Mouse (Mus musculus): ENCODE measurements at regions not wholly inside any gene's neighbourhood (a gene's known extent, or its start where the extent isn't known, plus 50 kb on each side); places are given as distances from the start of the nearest gene placed in this dataset.
"Not testable (repeated sequence)": the region's sequence is repeated elsewhere in the genome, so short reads cannot be mapped to it uniquely, and the experiment has no call there.

DNA sequence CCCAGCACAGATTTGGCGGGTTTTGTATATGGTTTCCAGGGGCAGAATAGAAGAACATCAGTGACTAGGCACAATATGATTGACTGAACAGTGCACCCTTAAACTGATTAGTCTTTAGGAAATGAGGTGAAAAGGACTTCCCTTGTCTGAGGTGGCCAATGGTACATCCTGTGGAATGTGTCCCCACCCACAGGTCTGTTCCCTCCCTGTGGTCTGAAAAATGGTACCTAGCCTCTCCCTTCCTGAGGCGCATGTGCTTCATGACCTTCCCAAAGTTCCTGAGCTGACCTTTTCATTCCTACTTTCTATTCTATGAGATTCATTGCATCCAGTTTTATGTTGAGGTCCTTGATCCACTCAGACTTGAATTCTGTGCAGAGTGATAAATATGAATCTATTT, 76.0 kb downstream of the Zfp97 start:
- not testable (repeated sequence) for DNase-seq (ENCODE audit: low spot score)

DNA sequence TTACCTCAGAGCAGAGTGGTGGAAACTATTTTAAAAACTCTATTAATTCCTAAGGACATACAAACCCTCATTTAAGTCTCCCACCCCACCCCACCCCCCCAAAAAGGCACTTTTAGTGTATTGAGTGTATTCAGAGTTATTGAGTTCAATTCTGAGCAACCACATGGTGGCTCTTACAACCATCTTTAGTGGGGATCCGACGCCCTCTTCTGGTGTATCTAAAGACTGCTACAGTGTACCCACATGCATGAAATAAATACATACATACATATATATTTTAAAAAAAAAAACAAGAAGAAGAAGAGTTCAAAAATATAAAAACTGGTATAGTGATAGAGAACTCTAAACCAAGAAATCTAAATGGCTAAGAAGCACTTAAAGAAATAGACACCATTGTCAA, 107.9 kb downstream of the Zfp97 start:
- peak; percentile 16 for DNase-seq (ENCODE audit: low spot score)

- DNase-seq (ENCODE audit: low spot score) = peak; percentile 91
These were observed 113.3 kb downstream of the Zfp97 start for GRCm38 (mm10) chr17:17234329-17235185.

GRCm38 (mm10) chr17:17235186-17235482, 113.9 kb downstream of the Zfp97 start:
- DNase-seq (ENCODE audit: low spot score) = not testable (repeated sequence)

All from T-cell, adult 2 months (primary cell).